Mouse (Mus musculus) G1E (cell line): ENCODE measurements around the gene Alg1.

ENCODE experiments used
- CTCF ChIP-seq: IDR thresholded peaks from 2 replicates; pipeline ENCODE4 v1.5.1; 2012; ENCODE audit warnings: low read depth, low read length, inconsistent platforms, mixed read lengths
- GATA1 ChIP-seq: IDR thresholded peaks from 2 replicates; pipeline ENCODE4 v1.6.1; 2012; ENCODE audit warnings: borderline replicate concordance, low read length, inconsistent platforms, mixed read lengths
- POLR2AphosphoS5 ChIP-seq: IDR thresholded peaks from 2 replicates; pipeline ENCODE4 v1.6.1; 2012; ENCODE audit warnings: low read depth, low read length, inconsistent platforms; ENCODE audit not compliant: insufficient replicate concordance

- TF ChIP-seq CTCF: no peak
- no peak for TF ChIP-seq GATA1
- no peak for TF ChIP-seq POLR2AphosphoS5
These were observed 21.3 kb upstream of the Alg1 start for GRCm38 (mm10) chr16:5212150-5212549.
